Mouse (Mus musculus) midbrain, embryonic 11.5 days (tissue): Measurements from ENCODE around the gene Irf3. TPM values are rescaled to one million over a fixed set of nuclear protein-coding genes. Genes with fewer than 3 reads are reported as not detected.

Experiments
- ATAC-seq: fragments of 200-750 bp; cut with Nextera tagmentation; 2 replicates; pipeline ENCODE4 v1.8.0; 2017; ENCODE audit warnings: moderate TSS enrichment, moderate library complexity; ENCODE audit not compliant: low FRiP score
- DNase-seq: peaks from one replicate; pipeline ENCODE4 v3.0.0; 2015; ENCODE audit warnings: low spot score; ENCODE audit errors: missing footprints
- H3K27ac ChIP-seq: fragments of 300-500 bp; sonication (generic); 2 replicates; pipeline ENCODE4 v1.5.1; 2014; ENCODE audit warnings: low read depth, low read length
- H3K27me3 ChIP-seq: fragments of 300-500 bp; sonication (generic); 2 replicates; pipeline ENCODE4 v1.6.1; 2014; ENCODE audit warnings: mild to moderate bottlenecking, low read length, moderate library complexity, mixed read lengths; ENCODE audit not compliant: control insufficient read depth, insufficient read depth
- H3K36me3 ChIP-seq: fragments of 300-500 bp; sonication (generic); 2 replicates; pipeline ENCODE4 v1.6.1; 2014; ENCODE audit warnings: mild to moderate bottlenecking, low read length, moderate library complexity, mixed read lengths; ENCODE audit not compliant: control insufficient read depth, insufficient read depth
- H3K4me1 ChIP-seq: fragments of 300-500 bp; sonication (generic); 2 replicates; pipeline ENCODE4 v1.6.1; 2014; ENCODE audit warnings: low read length; ENCODE audit not compliant: control insufficient read depth, insufficient read depth
- H3K4me2 ChIP-seq: fragments of 300-500 bp; sonication (generic); 2 replicates; pipeline ENCODE4 v1.6.1; 2014; ENCODE audit warnings: mild to moderate bottlenecking, moderate library complexity
- H3K4me3 ChIP-seq: fragments of 300-500 bp; sonication (generic); 2 replicates; pipeline ENCODE4 v1.5.1; 2014; ENCODE audit warnings: low read depth, low read length
- H3K9ac ChIP-seq: fragments of 300-500 bp; sonication (generic); 2 replicates; pipeline ENCODE4 v1.6.1; 2014; ENCODE audit warnings: low read length
- H3K9me3 ChIP-seq: fragments of 300-500 bp; sonication (generic); 2 replicates; pipeline ENCODE4 v1.6.1; 2016; ENCODE audit warnings: low read length; ENCODE audit not compliant: control insufficient read depth
- WGBS: fragments of 180-500 bp; shearing (Covaris S2); extraction: QIAGEN DNeasy Blood & Tissue Kit; methylation state at CpG from one replicate; pipeline ENCODE4 v1.1.7; 2014; 5-methylcytosine and 5-hydroxymethylcytosine counted together
- polyA plus RNA-seq: library from polyadenylated mRNA; unstranded; fragments of >200 nt; fragmentation: Nextera tagmentation; extraction: Ambion mirVana; gene quantifications from 2 replicates; pipeline ENCODE4 v1.2.1, GENCODE M21; 2014

The Irf3 gene
- polyA plus RNA-seq, 1 experiment from 2014 or later, result 65.9 TPM

GRCm38 (mm10) chr7:44999753-45000152, 2.3 kb downstream of the Irf3 start:
- no peaks in the 10 kb centered on the region for H3K27me3 ChIP-seq
- DNase-seq (no peak), ATAC-seq (no peak)
- 87% methylated on average over 11 of the region's 11 CpGs for WGBS
- no peak overlapping the region for H3K27ac ChIP-seq
- no peak overlapping the region for H3K9ac ChIP-seq
- no peak overlapping the region for H3K4me2 ChIP-seq
- H3K4me3 ChIP-seq, result no peak overlapping the region
- H3K4me1 ChIP-seq, result peaks cover 25% of the 10 kb centered on the region
- peaks cover 33% of the 10 kb centered on the region; the same call in 1 of the 2 replicates for H3K36me3 ChIP-seq
- H3K9me3 ChIP-seq, result no peaks in the 10 kb centered on the region

DNA sequence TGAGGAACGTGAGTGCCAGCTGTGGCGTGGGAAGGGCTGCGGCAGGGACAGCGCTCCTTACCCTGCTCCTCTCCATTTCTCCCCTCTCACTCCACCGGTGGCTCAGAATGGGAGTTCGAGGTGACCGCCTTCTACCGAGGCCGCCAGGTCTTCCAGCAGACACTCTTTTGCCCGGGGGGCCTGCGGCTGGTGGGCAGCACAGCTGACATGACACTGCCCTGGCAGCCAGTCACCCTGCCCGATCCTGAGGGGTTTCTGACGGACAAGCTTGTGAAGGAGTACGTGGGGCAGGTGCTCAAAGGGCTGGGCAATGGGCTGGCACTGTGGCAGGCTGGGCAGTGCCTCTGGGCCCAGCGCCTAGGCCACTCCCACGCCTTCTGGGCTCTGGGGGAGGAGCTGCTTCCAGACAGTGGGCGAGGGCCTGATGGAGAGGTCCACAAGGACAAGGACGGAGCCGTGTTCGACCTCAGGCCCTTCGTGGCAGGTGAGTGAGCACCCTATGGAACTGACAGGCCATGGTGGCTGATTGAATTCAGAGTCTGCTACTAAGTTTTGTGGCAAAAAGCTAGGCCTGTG, 3.2 kb downstream of the Irf3 start:
- Histone ChIP-seq H3K4me2 (no peak overlapping the region), H3K27ac (no peak overlapping the region)
- no peak for ATAC-seq

DNA sequence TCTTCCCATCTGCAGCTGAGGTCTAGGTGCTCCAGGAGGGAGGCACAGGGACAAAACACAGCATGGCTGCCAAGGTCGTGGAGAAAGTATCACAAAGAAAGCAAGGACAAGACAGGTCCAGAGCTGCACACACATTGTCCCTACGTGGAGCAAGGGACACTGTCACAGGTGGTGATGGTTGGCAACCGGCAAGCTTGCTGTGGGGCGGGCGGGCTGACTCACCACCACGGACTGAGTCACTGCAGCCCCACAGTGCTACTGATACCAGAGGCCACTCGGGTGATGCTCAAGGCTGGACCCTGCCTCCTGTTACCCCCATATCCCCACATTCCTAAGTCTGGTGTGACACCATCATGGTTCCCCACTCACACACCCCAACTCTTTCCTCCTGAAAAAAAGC, 5.0 kb downstream of the Irf3 start:
- no peaks in the 10 kb centered on the region for H3K27me3 ChIP-seq
- H3K4me1 ChIP-seq, result peaks cover 14% of the 10 kb centered on the region
- H3K9ac ChIP-seq, result no peak overlapping the region
- DNase-seq, result no peak
- H3K9me3 ChIP-seq, result no peaks in the 10 kb centered on the region
- no peak overlapping the region for H3K4me2 ChIP-seq
- WGBS, result 87% methylated on average over 7 of the region's 7 CpGs
- H3K27ac ChIP-seq, result no peak overlapping the region
- H3K4me3 ChIP-seq, result no peak overlapping the region
- no peak for ATAC-seq
- H3K36me3 ChIP-seq, result peaks cover 51% of the 10 kb centered on the region

More for the DNA sequence above, 3.2 kb downstream of the Irf3 start:
- no peaks in the 10 kb centered on the region for H3K9me3 ChIP-seq
- no peak overlapping the region for H3K4me3 ChIP-seq
- peaks cover 23% of the 10 kb centered on the region for H3K4me1 ChIP-seq
- H3K27me3 ChIP-seq, result no peaks in the 10 kb centered on the region
- no peak for DNase-seq
- H3K9ac ChIP-seq, result no peak overlapping the region
- WGBS, result 87% methylated on average over 21 of the region's 21 CpGs
- H3K36me3 ChIP-seq, result peaks cover 37% of the 10 kb centered on the region

DNA sequence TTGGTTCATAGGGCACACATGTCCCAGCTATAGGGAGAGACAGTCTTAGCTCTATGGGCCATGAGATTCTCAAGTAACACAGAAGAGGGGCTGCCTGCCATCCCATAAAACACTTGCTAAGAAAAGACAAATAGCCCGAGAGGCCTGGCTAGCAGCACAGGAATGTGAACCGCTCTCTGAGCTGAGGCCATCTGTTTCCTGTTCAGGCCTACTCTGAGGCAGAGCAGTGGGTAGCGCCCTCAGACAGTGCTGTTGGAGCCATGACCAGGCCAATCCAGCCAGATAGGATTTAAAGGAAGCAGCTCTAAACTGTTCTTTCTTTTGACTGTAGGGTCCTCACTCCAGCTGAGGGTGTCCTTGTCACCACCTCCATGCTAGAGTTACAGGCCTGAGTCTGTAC, 7.1 kb downstream of the Irf3 start:
- no peak overlapping the region for H3K4me3 ChIP-seq
- H3K9me3 ChIP-seq, result no peaks in the 10 kb centered on the region
- H3K36me3 ChIP-seq, result peaks cover 61% of the 10 kb centered on the region
- DNase-seq (no peak), ATAC-seq (no peak)
- no peaks in the 10 kb centered on the region for H3K27me3 ChIP-seq
- WGBS, result 85% methylated on average over 3 of the region's 3 CpGs
- H3K9ac ChIP-seq, result no peak overlapping the region
- peaks cover under 1% of the 10 kb centered on the region; the same call in 1 of the 2 replicates for H3K4me1 ChIP-seq
- H3K27ac ChIP-seq, result no peak overlapping the region
- no peak overlapping the region for H3K4me2 ChIP-seq

- DNase-seq (no peak), ATAC-seq (no peak)
- no peaks in the 10 kb centered on the region for H3K27me3 ChIP-seq
- 91% methylated on average over 6 of the region's 6 CpGs for WGBS
- H3K9me3 ChIP-seq, result no peaks in the 10 kb centered on the region
- peaks cover 63% of the 10 kb centered on the region for H3K36me3 ChIP-seq
- no peak overlapping the region for H3K27ac ChIP-seq
- no peaks in the 10 kb centered on the region for H3K4me1 ChIP-seq
- no peak overlapping the region for H3K9ac ChIP-seq
- no peak overlapping the region for H3K4me3 ChIP-seq
- no peak overlapping the region for H3K4me2 ChIP-seq
Measured at GRCm38 (mm10) chr7:45005321-45005992, 8.0 kb downstream of the Irf3 start.

DNA sequence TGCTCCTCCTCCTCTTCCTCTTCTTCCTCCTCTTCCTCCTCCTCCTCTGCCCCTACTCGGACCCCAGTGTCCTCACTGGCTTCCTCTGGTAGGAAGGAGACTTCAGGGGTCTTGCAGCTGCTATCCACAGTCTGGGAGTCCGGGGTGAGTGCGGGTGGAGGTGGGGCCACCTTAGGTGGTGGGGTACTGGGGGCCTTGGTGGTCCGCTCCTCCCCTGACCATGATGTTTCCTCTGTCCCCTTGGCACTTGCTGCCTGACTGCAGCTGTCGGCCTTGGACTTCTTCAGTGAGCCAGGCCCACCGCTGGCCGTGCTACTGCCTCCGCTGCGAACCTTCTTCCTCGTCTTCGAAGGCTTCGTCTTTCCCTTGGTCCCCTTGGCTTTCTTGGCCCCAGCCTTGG, 9.1 kb downstream of the Irf3 start:
- ATAC-seq, result no peak
- no peaks in the 10 kb centered on the region for H3K9me3 ChIP-seq
- H3K4me2 ChIP-seq, result no peak overlapping the region
- H3K9ac ChIP-seq, result no peak overlapping the region
- H3K4me1 ChIP-seq, result no peaks in the 10 kb centered on the region
- no peak overlapping the region for H3K4me3 ChIP-seq
- H3K27ac ChIP-seq, result no peak overlapping the region
- peaks cover 63% of the 10 kb centered on the region for H3K36me3 ChIP-seq
- no peaks in the 10 kb centered on the region for H3K27me3 ChIP-seq
- no peak for DNase-seq
- WGBS, result 95% methylated on average over 12 of the region's 12 CpGs

- Histone ChIP-seq H3K27ac (no peak overlapping the region), H3K36me3 (peaks cover 62% of the 10 kb centered on the region), H3K4me1 (no peaks in the 10 kb centered on the region), H3K9me3 (no peaks in the 10 kb centered on the region), H3K4me3 (no peak overlapping the region), H3K27me3 (no peaks in the 10 kb centered on the region), H3K4me2 (no peak overlapping the region), H3K9ac (no peak overlapping the region)
- ATAC-seq (no peak), DNase-seq (no peak)
- WGBS, result 95% methylated on average over 29 of the region's 29 CpGs
Measured at GRCm38 (mm10) chr7:45007141-45007540, 9.7 kb downstream of the Irf3 start.

DNA sequence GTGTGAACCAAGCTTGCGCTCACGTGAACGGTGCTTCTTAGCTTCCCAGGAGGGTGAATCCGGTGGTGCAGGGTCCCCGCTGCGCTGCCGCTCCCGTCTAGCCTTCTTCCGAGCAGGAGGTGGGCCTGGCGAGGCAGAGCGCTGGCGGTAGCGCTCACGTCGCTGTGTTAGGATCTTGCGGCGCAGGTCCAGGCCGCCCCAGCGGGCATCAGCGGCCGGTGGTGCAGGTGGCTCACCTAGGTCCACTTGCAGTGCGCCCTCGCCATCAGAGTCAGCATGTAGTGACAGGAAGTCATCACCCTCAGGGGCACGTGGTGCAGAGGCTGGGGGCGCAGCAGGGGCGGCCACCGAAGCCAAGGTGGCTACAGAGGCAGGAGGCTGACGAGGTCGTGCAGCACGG, 10.4 kb downstream of the Irf3 start:
- H3K27me3 ChIP-seq, result no peaks in the 10 kb centered on the region
- H3K4me3 ChIP-seq, result no peak overlapping the region
- no peak overlapping the region for H3K27ac ChIP-seq
- H3K9me3 ChIP-seq, result no peaks in the 10 kb centered on the region
- no peak for ATAC-seq
- no peaks in the 10 kb centered on the region for H3K4me1 ChIP-seq
- no peak overlapping the region for H3K9ac ChIP-seq
- peaks cover 62% of the 10 kb centered on the region for H3K36me3 ChIP-seq
- no peak overlapping the region for H3K4me2 ChIP-seq
- no peak for DNase-seq
- 91% methylated on average over 30 of the region's 30 CpGs for WGBS

DNA sequence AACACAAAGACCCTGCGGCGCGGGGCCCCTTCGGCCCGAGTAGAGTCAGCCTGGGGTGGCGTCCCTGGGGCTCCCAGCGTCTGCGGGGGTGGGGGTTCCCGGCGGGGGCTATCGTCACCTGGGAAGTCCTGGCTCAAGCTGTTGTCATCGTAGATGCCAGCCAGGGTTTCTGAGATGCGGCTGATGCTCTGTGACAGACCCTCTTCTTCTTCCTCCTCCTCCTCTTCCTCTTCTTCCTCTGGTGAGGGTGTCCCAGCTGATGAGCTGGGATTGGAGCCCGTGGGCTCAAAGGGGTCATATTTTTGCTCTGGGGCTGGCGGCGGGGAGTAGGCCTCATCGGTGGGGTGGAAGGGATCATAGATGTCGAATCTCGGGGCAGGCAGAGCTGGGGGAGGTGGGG, 11.0 kb downstream of the Irf3 start:
- H3K27me3 ChIP-seq, result no peaks in the 10 kb centered on the region
- H3K4me3 ChIP-seq, result no peak overlapping the region
- H3K4me2 ChIP-seq, result no peak overlapping the region
- H3K9me3 ChIP-seq, result no peaks in the 10 kb centered on the region
- peaks cover 57% of the 10 kb centered on the region for H3K36me3 ChIP-seq
- no peak overlapping the region for H3K27ac ChIP-seq
- ATAC-seq, result no peak
- no peak overlapping the region for H3K9ac ChIP-seq
- WGBS, result 94% methylated on average over 19 of the region's 19 CpGs
- H3K4me1 ChIP-seq, result no peaks in the 10 kb centered on the region
- no peak for DNase-seq
